In genomic region chr2:60233147-60233546, GRCm38 (mm10) we compare ENCODE assay signal across 22 mouse cellular contexts. TPM values are rescaled to one million over a fixed set of nuclear protein-coding genes. Genes with fewer than 3 reads are reported as not detected.
DNase-seq lines count a peak whose midpoint lies in the region; ATAC-seq and TF ChIP-seq lines count a peak whose summit lies in the region.
"Had no signal": no experiment of that assay in that cellular context is flagged by ENCODE, and none has a peak within 500 bp of the region (broad histone marks: within the 10 kb centered on the region; RNA-seq: fewer than 3 reads in every experiment).

No protein-coding gene starts in this region.

- ATAC-seq in heart, embryonic 15.5 days (replicated peaks; ENCODE audit: insufficient number of reproducible peaks, insufficient read depth, low FRiP score, low read depth): peak; percentile 77; the same call in 1 of the 2 replicates
- no peak for ATAC-seq in midbrain, embryonic 15.5 days (replicated peaks)
- ATAC-seq: forebrain, postnatal 0 days; intestine, postnatal 0 days; liver, postnatal 0 days; Patski had no signal

- no peaks in the 10 kb centered on the region for H3K9me3 ChIP-seq in ES-Bruce4 (replicated peaks; ENCODE audit: control insufficient read depth, insufficient read depth, low read length, poor library complexity, severe bottlenecking)
- H3K9me3 ChIP-seq in heart, embryonic 15.5 days (replicated peaks): no peaks in the 10 kb centered on the region
- no peaks in the 10 kb centered on the region for H3K9me3 ChIP-seq in midbrain, embryonic 15.5 days
- H3K9me3 ChIP-seq: embryonic facial prominence, embryonic 13.5 days; hindbrain, embryonic 15.5 days; neural tube, embryonic 12.5 days had no signal

- no peak overlapping the region for H3K4me3 ChIP-seq in ES-Bruce4 (ENCODE audit: low read depth, low read length)
- H3K4me3 ChIP-seq in heart, embryonic 15.5 days: no peak overlapping the region
- H3K4me3 ChIP-seq in midbrain, embryonic 15.5 days: no peak overlapping the region
- H3K4me3 ChIP-seq: embryonic facial prominence, embryonic 13.5 days; gastrocnemius, adult 2 months; hindbrain, embryonic 15.5 days; neural tube, embryonic 12.5 days had no signal

- TF ChIP-seq POLR2A in ES-Bruce4 (IDR thresholded peaks at IDR 0.05; ENCODE audit: insufficient read depth, low read length): no peak

- TF ChIP-seq EP300 in ES-Bruce4 (IDR thresholded peaks at IDR 0.05; ENCODE audit: insufficient read depth, low read depth, low read length): peak; percentile 77

- TF ChIP-seq CTCF in ES-Bruce4 (IDR thresholded peaks at IDR 0.05; ENCODE audit: low read depth, low read length): no peak

- H3K27ac ChIP-seq in ES-Bruce4 (ENCODE audit: insufficient read depth, low read length): peak overlapping the region; percentile 51; the same call in 1 of the 2 replicates
- peak overlapping the region; percentile 81 for H3K27ac ChIP-seq in heart, embryonic 15.5 days
- H3K27ac ChIP-seq in midbrain, embryonic 15.5 days: no peak overlapping the region
- H3K27ac ChIP-seq: embryonic facial prominence, embryonic 13.5 days; gastrocnemius, adult 2 months; hindbrain, embryonic 15.5 days; neural tube, embryonic 12.5 days had no signal

- no peak overlapping the region for H3K4me2 ChIP-seq in heart, embryonic 15.5 days
- no peak overlapping the region for H3K4me2 ChIP-seq in midbrain, embryonic 15.5 days
- H3K4me2 ChIP-seq: embryonic facial prominence, embryonic 13.5 days; hindbrain, embryonic 15.5 days; neural tube, embryonic 12.5 days had no signal

- no peaks in the 10 kb centered on the region for H3K27me3 ChIP-seq in ES-Bruce4 (ENCODE audit: control insufficient read depth, insufficient read depth, low read length, poor library complexity, severe bottlenecking)
- H3K27me3 ChIP-seq in heart, embryonic 15.5 days: no peaks in the 10 kb centered on the region
- no peaks in the 10 kb centered on the region for H3K27me3 ChIP-seq in midbrain, embryonic 15.5 days (replicated peaks)
- H3K27me3 ChIP-seq: embryonic facial prominence, embryonic 13.5 days; hindbrain, embryonic 15.5 days; neural tube, embryonic 12.5 days; Patski had no signal

- peak; percentile 59 for DNase-seq in adrenal gland, adult 2 months
- no peak for DNase-seq in adrenal gland, adult 18-20 months (ENCODE audit: low spot score in 2 of 2)
- peak; percentile 63 for DNase-seq in adrenal gland, postnatal 14 days
- DNase-seq in urinary bladder, postnatal 10 days (ENCODE audit: low spot score): no peak
- no peak for DNase-seq in c-Kit-positive CD71-positive TER-119-positive erythroid progenitor cells, embryonic 14.5 days (ENCODE audit: low spot score)
- DNase-seq: cerebellum, adult 9-10 months; forebrain, postnatal 0 days; gastrocnemius, adult 2 months; kidney, postnatal 14 days; liver, postnatal 0 days; lung, postnatal 14 days; right cerebral cortex, postnatal 4 days; thymus, postnatal 4 days had no signal

- H3K36me3 ChIP-seq in ES-Bruce4 (ENCODE audit: control insufficient read depth, insufficient read depth, low read length, poor library complexity, severe bottlenecking): peaks cover 52% of the 10 kb centered on the region
- peaks cover 46% of the 10 kb centered on the region for H3K36me3 ChIP-seq in heart, embryonic 15.5 days
- H3K36me3 ChIP-seq in midbrain, embryonic 15.5 days (replicated peaks): peaks cover 36% of the 10 kb centered on the region

- no peaks in the 10 kb centered on the region for H3K4me1 ChIP-seq in ES-Bruce4 (ENCODE audit: control insufficient read depth, insufficient read depth, low read length)
- H3K4me1 ChIP-seq in heart, embryonic 15.5 days (replicated peaks): peaks cover 5% of the 10 kb centered on the region
- no peaks in the 10 kb centered on the region for H3K4me1 ChIP-seq in midbrain, embryonic 15.5 days
- H3K4me1 ChIP-seq: embryonic facial prominence, embryonic 13.5 days; hindbrain, embryonic 15.5 days; neural tube, embryonic 12.5 days had no signal

- no peak overlapping the region for H3K9ac ChIP-seq in ES-Bruce4 (ENCODE audit: low read depth, poor library complexity, severe bottlenecking)
- H3K9ac ChIP-seq in heart, embryonic 15.5 days: no peak overlapping the region
- H3K9ac ChIP-seq in midbrain, embryonic 15.5 days: no peak overlapping the region
- H3K9ac ChIP-seq: embryonic facial prominence, embryonic 13.5 days; forebrain, postnatal 0 days; hindbrain, embryonic 15.5 days; liver, postnatal 0 days; neural tube, embryonic 12.5 days had no signal

- WGBS in heart, embryonic 15.5 days: 21% methylated on average over 2 of the region's 2 CpGs
- WGBS in midbrain, embryonic 15.5 days: 72% methylated on average over 2 of the region's 2 CpGs

RNA-seq across cellular contexts. Expression of gene March7, which starts 23.5 kb away (rescaled TPM):
- 10 to 100 TPM; 35.6 to 44.2 TPM for total RNA-seq in adrenal gland, adult 2 months (2021)
- polyA plus RNA-seq in adrenal gland, adult 2 months (2012; rRNA removed): 3.7 and 4.7 TPM in 2 replicates
- 10 to 100 TPM; 36.3 to 43.9 TPM for total RNA-seq in adrenal gland, adult 18-20 months (2021)
- polyA plus RNA-seq in ES-Bruce4 (2011; ENCODE audit: insufficient read depth, insufficient read length, low read depth, missing spikeins): 178 and 183 TPM in 2 replicates
- total RNA-seq in adrenal gland, postnatal 14 days (2021): 42.6 and 47.3 TPM in 2 replicates
- 51.5 and 51.8 TPM in 2 replicates for polyA plus RNA-seq in heart, embryonic 15.5 days (2015; fragmentation: Nextera tagmentation; extraction: Ambion mirVana)
- polyA plus RNA-seq in midbrain, embryonic 15.5 days (2015; fragmentation: Nextera tagmentation; extraction: Ambion mirVana): 89.7 and 95.1 TPM in 2 replicates

RNA-seq across cellular contexts. Expression of gene Baz2b, which starts 23.5 kb away (rescaled TPM):
- total RNA-seq in adrenal gland, adult 2 months (2021): 10 to 100 TPM; 60.3 to 86.8 TPM
- polyA plus RNA-seq in adrenal gland, adult 2 months (2012; rRNA removed): 7.8 and 11.9 TPM in 2 replicates
- total RNA-seq in adrenal gland, adult 18-20 months (2021): 10 to 100 TPM; 50.9 to 78.3 TPM
- polyA plus RNA-seq in ES-Bruce4 (2011; ENCODE audit: insufficient read depth, insufficient read length, low read depth, missing spikeins): 43.2 and 47.4 TPM in 2 replicates
- 79.7 and 86.9 TPM in 2 replicates for total RNA-seq in adrenal gland, postnatal 14 days (2021)
- polyA plus RNA-seq in heart, embryonic 15.5 days (2015; fragmentation: Nextera tagmentation; extraction: Ambion mirVana): 42.3 and 44.6 TPM in 2 replicates
- 76.3 and 86.7 TPM in 2 replicates for polyA plus RNA-seq in midbrain, embryonic 15.5 days (2015; fragmentation: Nextera tagmentation; extraction: Ambion mirVana)

RNA-seq across cellular contexts. Expression of gene Cd302, which starts 51.1 kb away (rescaled TPM):
- total RNA-seq in adrenal gland, adult 2 months (2021): 10 to 100 TPM; 32.0 to 44.6 TPM
- 10.1 and 16.7 TPM in 2 replicates for polyA plus RNA-seq in adrenal gland, adult 2 months (2012; rRNA removed)
- total RNA-seq in adrenal gland, adult 18-20 months (2021): 10 to 100 TPM; 34.5 to 47.8 TPM
- polyA plus RNA-seq in ES-Bruce4 (2011; ENCODE audit: insufficient read depth, insufficient read length, low read depth, missing spikeins): 2.8 and 4.3 TPM in 2 replicates
- 30.6 and 48.2 TPM in 2 replicates for total RNA-seq in adrenal gland, postnatal 14 days (2021)
- 16.5 and 18.2 TPM in 2 replicates for polyA plus RNA-seq in heart, embryonic 15.5 days (2015; fragmentation: Nextera tagmentation; extraction: Ambion mirVana)
- polyA plus RNA-seq in midbrain, embryonic 15.5 days (2015; fragmentation: Nextera tagmentation; extraction: Ambion mirVana): 12.0 and 12.9 TPM in 2 replicates
- total RNA-seq: megakaryocyte-erythroid progenitor cell, adult 5-6 weeks had no signal

Comparison
In these comparisons a context has a peak if more than half of its experiments do, and no peak if none do; other contexts are left out.
1. DNase-seq: peak in adrenal gland, adult 2 months (single experiment) and adrenal gland, postnatal 14 days (single experiment); none in adrenal gland, adult 18-20 months (0 of 2), urinary bladder, postnatal 10 days (single experiment) and c-Kit-positive CD71-positive TER-119-positive erythroid progenitor cells, embryonic 14.5 days (single experiment).